Mouse (Mus musculus) mature B cell (primary cell): ENCODE measurements around the gene Hdgfl3.

Source experiments
- in situ Hi-C: fragments of 300-500 bp; cut with MboI; formaldehyde crosslinking; loops from 2 replicates; pipeline ENCODE4 v1.14.3; 2019

Hdgfl3 gene

DNA sequence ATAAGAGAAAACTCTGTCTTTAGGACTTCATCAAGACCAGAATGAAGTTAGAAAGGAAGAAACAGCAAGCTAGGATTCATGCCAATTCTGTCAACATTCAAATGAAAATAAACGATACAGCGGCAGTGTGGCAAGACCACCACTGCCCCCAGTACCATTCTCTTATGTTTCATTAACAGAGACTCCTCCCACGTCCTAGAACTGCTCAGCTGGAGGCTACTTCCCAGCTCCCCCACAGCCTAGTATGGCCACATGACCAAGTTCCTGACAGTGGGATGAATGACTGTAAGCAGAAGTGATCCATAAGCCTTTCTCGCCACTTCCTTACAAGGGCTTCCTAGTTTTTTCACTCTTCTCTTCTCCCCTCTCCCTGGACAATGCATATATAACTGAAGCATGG lies 30.2 kb downstream of the Hdgfl3 start:
- in situ Hi-C loops: no loop called here

GRCm38 (mm10) chr7:81899361-81899760 lies 34.9 kb downstream of the Hdgfl3 start:
- in situ Hi-C loops: no loop called here

GRCm38 (mm10) chr7:81885128-81885527 lies 49.1 kb downstream of the Hdgfl3 start:
- in situ Hi-C loops: no loop called here

DNA sequence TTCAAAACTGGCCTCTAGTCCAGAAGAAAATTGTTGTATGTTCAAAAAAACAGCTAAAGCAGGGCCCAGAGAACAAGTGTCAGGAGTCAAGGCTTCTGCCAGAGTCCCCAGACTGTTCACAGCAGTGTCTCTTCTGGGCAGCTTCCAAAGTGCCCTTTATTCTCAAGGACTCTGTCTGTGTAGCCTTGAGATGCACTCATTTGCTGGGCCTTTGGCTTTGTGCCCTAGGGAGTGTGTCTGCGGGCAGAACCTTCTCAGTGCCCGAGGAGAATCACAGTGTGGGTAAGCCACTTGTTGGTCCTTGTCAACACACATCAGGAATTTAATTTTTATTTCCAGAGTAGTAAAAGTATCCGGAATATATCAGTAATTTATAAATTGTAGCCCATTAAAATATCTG lies 52.7 kb downstream of the Hdgfl3 start:
- in situ Hi-C loops: no loop called here

DNA sequence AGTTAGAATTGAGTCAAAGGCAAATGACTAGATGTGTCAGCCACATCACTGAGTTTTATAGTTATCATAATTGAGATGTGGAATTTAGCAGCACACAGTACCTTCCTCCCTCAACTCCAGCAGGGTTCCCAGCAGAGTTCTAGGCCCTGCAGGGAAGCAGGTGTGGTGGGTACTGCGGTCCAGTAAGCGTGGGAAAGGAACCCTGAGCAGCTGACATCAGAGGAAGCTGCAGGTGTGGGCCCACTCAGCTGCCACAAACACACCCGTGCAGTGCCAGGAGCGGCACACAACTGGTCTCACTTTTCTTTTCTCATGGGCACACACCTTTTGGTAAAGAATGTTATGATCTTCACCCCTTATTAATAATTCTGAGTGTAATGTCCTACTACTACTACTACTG lies 53.5 kb downstream of the Hdgfl3 start:
- in situ Hi-C loops: no loop called here

GRCm38 (mm10) chr7:81880286-81880685 lies 54.0 kb downstream of the Hdgfl3 start:
- in situ Hi-C loops: no loop called here

DNA sequence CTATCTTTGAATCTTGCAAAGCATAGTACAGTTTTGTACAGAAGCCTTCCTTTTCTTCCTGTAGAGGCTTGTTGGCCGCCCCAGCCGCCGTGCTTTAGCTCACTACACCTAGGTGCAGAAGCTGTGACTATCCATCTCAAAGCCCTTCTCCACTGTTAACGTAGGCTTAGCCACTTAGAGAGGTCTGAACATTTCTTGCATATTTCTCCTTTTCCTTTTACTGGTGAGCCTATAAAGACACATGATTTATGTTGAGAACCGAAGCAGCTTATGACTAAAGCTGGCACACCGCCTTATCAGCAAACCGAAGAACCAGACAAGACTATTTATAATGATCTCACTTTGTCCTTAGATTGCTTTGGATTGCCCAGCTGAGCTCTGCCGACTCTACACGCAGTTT lies 58.9 kb downstream of the Hdgfl3 start:
- in situ Hi-C loops: no loop called here

- in situ Hi-C loops: no loop called here
These were observed 59.6 kb downstream of the Hdgfl3 start for GRCm38 (mm10) chr7:81874636-81875035.

- in situ Hi-C loops: no loop called here
These were observed 60.5 kb downstream of the Hdgfl3 start for GRCm38 (mm10) chr7:81873807-81874206.

GRCm38 (mm10) chr7:81872493-81873013 lies 61.7 kb downstream of the Hdgfl3 start:
- in situ Hi-C loops: no loop called here

DNA sequence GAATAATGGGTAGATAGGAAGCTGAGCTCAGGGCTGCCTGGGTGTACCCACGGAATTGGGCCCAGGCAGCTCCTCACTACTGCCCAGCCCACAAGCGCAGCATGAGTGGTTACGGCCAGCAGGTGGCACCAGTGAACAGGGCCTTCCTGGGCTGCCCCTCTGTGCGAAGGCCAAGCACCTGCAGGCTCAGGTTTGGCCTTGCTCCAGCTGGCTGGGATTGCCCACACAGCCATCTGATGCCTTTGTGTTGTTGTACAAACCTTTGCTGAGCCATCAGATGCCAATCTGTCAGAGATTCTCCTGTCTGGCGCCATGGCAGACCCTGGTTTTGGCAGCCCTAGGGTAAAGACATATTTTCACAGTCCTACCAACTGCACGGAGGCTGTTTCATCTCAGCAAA lies 66.1 kb downstream of the Hdgfl3 start:
- in situ Hi-C loops: no loop called here

GRCm38 (mm10) chr7:81867231-81867930 lies 66.9 kb downstream of the Hdgfl3 start:
- in situ Hi-C loops: no loop called here

DNA sequence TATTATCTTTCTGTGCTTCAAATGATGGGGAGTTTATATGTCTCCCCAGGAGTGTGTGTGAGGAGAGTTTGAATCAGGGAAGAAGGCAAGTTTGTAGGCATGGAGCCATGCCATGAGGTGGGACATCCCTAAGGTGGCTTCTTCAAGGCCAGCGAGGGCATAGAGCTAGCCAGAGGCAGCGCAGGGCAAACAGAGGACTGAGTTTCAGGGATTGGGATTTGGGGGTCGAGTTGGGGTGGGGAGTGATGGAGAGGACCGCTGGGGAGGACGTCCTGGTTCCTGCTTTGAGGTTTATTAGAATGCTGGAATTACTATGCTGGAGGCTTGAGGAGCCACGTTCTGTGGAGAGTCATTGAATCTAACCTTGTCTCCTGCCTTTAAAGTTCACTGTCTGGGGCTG lies 68.3 kb downstream of the Hdgfl3 start:
- in situ Hi-C loops: no loop called here

- in situ Hi-C loops: no loop called here
These were observed 69.7 kb downstream of the Hdgfl3 start for GRCm38 (mm10) chr7:81864552-81864951.

DNA sequence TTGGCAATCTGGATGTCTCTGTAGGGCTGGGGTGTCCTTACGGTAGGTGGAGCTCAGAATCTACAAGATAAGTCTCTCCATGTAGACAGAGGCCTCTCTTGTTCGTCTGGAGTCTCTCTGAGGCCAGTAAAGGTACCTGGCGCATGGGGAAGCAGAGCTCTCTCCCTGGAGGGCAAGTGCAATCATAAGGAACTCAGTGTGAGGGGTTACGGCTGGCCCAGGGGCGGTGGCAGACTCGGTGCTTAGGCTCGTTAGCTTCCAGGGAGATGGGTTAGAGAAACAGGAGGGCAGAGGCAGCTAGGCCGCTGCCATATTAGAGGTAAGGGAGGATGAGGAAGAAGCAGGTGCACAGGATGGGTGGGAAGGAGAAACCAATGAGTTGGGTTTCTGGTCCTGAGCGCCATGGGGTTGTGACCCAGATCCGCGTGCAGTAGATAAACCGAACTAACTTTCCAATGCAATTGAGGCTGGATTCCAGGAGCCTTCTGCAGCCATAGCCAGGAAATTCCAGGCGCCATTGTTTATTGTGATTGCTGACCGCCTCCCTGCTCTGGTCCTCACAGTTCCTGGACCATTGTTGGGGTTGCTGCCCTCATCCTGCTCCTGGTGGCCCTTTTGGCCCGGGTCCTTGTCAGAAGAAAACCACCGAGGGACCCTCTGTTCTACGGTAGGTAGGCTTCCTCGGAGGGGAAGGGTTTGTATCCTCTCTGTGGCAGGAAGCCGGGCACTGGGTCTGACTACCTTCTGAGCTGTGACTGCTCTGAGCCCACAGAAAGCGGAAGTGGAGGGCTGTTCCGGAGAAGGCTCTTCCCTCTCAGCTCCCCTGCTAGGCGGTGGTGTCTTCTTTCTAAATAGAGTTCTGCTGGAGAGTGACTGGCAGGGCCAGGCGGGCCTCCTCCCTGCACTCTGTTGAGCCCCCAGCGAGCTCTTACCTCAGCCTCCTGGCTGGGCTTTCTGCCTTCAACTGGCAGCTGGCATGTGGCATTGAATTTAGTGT lies 71.4 kb downstream of the Hdgfl3 start:
- in situ Hi-C loops: no loop called here

GRCm38 (mm10) chr7:81861921-81862320 lies 72.4 kb downstream of the Hdgfl3 start:
- in situ Hi-C loops: no loop called here

- in situ Hi-C loops: no loop called here
These were observed 72.8 kb downstream of the Hdgfl3 start for GRCm38 (mm10) chr7:81861461-81861860.

GRCm38 (mm10) chr7:81860996-81861395 lies 73.3 kb downstream of the Hdgfl3 start:
- in situ Hi-C loops: no loop called here

GRCm38 (mm10) chr7:81860071-81860470 lies 74.2 kb downstream of the Hdgfl3 start:
- in situ Hi-C loops: no loop called here

DNA sequence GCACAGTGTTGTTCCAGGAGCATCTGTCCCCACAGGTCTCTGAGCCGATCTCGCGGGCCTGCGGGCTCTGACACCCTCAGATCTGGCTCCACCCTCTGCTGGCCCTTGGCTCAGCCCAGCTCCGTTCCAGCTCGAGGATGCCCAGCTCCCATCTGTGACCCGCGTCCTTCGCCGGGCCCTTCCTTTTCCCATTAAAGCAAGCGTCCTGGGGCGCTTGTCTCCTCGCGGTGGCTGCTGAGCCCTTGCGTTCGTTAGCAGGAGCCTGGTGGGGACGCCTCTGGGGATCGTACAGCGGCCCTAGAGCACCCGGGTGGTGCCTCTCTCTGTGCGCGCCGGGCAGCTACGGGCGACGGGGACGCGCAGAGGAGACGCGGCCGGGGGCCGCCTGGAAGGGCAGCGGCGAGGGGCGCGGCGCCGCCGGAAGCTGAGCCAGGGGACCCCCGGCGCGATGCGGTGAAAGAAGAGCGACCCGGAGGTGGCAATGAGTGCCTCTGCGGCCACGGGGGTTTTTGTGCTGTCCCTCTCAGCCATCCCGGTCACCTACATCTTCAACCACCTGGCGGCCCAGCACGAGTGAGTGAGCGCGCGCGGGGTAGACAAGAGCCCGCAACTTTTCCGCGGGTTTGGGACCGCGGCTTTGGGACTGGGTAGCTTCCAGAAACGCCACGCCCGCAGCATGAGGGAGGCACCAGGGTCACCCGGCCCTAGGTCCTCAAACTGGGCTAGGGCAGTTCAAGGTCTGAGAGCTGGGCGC lies 75.1 kb downstream of the Hdgfl3 start, which contains the start of gene Tm6sf1:
Gene Tm6sf1, plus strand, starts transcription at position 34 of the 754 bp plus-strand sequence.
- in situ Hi-C loops: no loop called here

GRCm38 (mm10) chr7:81858236-81858635 lies 76.0 kb downstream of the Hdgfl3 start:
- in situ Hi-C loops: no loop called here

- in situ Hi-C loops: no loop called here
These were observed 78.1 kb downstream of the Hdgfl3 start for GRCm38 (mm10) chr7:81856221-81856620.
